Mouse (Mus musculus) stomach, embryonic 14.5 days (tissue): Measurements from ENCODE around the gene Arpc5. TPM values are rescaled to one million over a fixed set of nuclear protein-coding genes. Genes with fewer than 3 reads are reported as not detected.

ENCODE experiments used
- ATAC-seq: fragments of 200-750 bp; cut with Nextera tagmentation; 2 replicates; pipeline ENCODE4 v1.8.0; 2017; ENCODE audit warnings: low read depth, moderate TSS enrichment; ENCODE audit not compliant: insufficient number of reproducible peaks, insufficient read depth, low FRiP score
- H3K27ac ChIP-seq: fragments of 300-500 bp; sonication (generic); 2 replicates; pipeline ENCODE4 v1.5.1; 2014; ENCODE audit warnings: mild to moderate bottlenecking, low read length, moderate library complexity, mixed read lengths
- H3K27me3 ChIP-seq: fragments of 300-500 bp; sonication (generic); 2 replicates; pipeline ENCODE4 v1.6.1; 2014; ENCODE audit warnings: low read length, control low read depth, mixed read lengths; ENCODE audit not compliant: control insufficient read depth, insufficient read depth
- H3K36me3 ChIP-seq: fragments of 300-500 bp; sonication (generic); 2 replicates; pipeline ENCODE4 v1.6.1; 2014; ENCODE audit warnings: mild to moderate bottlenecking, control low read depth, low read length, moderate library complexity, mixed read lengths; ENCODE audit not compliant: control insufficient read depth, insufficient read depth
- H3K4me1 ChIP-seq: fragments of 300-500 bp; sonication (generic); 2 replicates; pipeline ENCODE4 v1.6.1; 2014; ENCODE audit warnings: low read length, control low read depth, mixed read lengths; ENCODE audit not compliant: control insufficient read depth, insufficient read depth
- H3K4me2 ChIP-seq: fragments of 300-500 bp; sonication (generic); replicated peaks from 2 replicates; pipeline ENCODE4 v1.6.1; 2014; ENCODE audit warnings: low read depth, low read length, control low read depth
- H3K4me3 ChIP-seq: fragments of 300-500 bp; sonication (generic); 2 replicates; pipeline ENCODE4 v1.5.1; 2014; ENCODE audit warnings: low read depth, low read length, control low read depth
- H3K9ac ChIP-seq: fragments of 300-500 bp; sonication (generic); replicated peaks from 2 replicates; pipeline ENCODE4 v1.6.1; 2014; ENCODE audit warnings: low read depth, mild to moderate bottlenecking, control low read depth, low read length, moderate library complexity, mixed read lengths
- H3K9me3 ChIP-seq: fragments of 300-500 bp; sonication (generic); 2 replicates; pipeline ENCODE4 v1.6.1; 2016; ENCODE audit warnings: low read depth, low read length, control low read depth; ENCODE audit not compliant: control insufficient read depth
- WGBS: fragments of 180-500 bp; shearing (Covaris S2); extraction: QIAGEN DNeasy Blood & Tissue Kit; methylation state at CpG from one replicate; pipeline ENCODE4 v1.1.7; 2014; 5-methylcytosine and 5-hydroxymethylcytosine counted together
- polyA plus RNA-seq: library from polyadenylated mRNA; unstranded; fragments of >200 nt; fragmentation: Nextera tagmentation; extraction: Ambion mirVana; gene quantifications from 2 replicates; pipeline ENCODE4 v1.2.1, GENCODE M21; 2014

Arpc5 gene
- polyA plus RNA-seq, 1 experiment from 2014 or later, result 340 TPM

DNA sequence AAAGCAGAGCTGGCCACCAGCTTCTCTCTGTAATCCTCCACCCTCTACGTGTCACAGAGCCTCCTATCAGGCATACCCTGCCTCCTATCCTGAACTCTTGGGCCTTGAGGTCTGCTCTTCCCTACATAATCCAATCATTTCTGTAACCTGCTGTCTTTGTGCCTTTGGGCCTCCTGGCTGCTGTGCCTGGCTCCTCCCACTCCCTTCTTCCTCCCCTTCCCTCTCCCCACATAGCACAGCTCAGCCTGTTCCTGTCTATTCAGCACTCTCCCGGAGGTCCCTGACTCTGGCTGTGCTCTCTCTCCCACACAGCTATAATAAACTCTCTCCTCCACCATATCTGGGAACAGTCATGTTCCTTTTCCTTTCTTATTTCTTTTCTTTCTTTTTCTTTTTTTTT, 33.6 kb downstream of the Arpc5 start, which contains the start of gene Ncf2:
Gene Ncf2 (plus strand): TSS at position 298 of the 400 bp plus-strand sequence.
- no peaks in the 10 kb centered on the region for H3K27me3 ChIP-seq
- H3K36me3 ChIP-seq, result no peaks in the 10 kb centered on the region
- peak; percentile 83 for ATAC-seq
- H3K9me3 ChIP-seq, result no peaks in the 10 kb centered on the region
- WGBS, result 9% methylated on average over 2 of the region's 2 CpGs
- no peak within 1 kb of the TSS for H3K4me3 ChIP-seq
- no peak within 1 kb of the TSS for H3K4me2 ChIP-seq
- peaks cover 4% of the 10 kb centered on the region; the same call in 1 of the 2 replicates for H3K4me1 ChIP-seq
- H3K9ac ChIP-seq, result no peak within 1 kb of the TSS
- H3K27ac ChIP-seq, result peak within 1 kb of the TSS; percentile 21; the same call in 1 of the 2 replicates

DNA sequence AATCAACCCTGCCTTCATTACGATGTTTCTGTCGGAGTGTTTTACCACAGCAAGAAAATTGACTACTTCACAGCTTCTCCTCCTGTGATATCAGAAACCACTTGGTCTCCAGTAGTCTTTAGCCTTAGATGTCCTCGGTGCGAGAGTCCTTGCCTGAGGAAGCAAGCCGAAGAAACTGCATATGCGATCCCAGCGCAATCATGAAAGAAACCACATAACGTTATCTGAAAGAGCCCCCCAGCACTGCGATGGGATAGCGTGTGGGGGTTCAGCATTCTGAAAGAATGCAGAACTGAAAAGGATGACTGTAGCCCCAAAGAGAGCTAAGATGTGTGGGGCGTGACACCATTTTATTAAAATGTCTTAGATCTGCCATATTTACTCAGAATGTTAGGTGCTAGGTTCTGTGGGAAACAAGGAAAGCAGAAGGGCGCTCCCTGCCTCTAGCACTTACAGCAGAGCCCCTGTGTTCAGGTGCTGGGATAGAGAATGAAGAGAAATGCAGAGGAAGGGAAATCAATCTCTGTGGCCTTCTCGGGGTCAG, 34.4 kb downstream of the Arpc5 start:
- Histone ChIP-seq H3K9ac (no peak overlapping the region), H3K9me3 (no peaks in the 10 kb centered on the region), H3K27ac (peak overlapping the region; percentile 21; the same call in 1 of the 2 replicates), H3K4me3 (no peak overlapping the region), H3K36me3 (no peaks in the 10 kb centered on the region), H3K4me2 (no peak overlapping the region), H3K27me3 (no peaks in the 10 kb centered on the region), H3K4me1 (peaks cover 4% of the 10 kb centered on the region; the same call in 1 of the 2 replicates)
- WGBS, result 80% methylated on average over 13 of the region's 13 CpGs
- ATAC-seq, result no peak

DNA sequence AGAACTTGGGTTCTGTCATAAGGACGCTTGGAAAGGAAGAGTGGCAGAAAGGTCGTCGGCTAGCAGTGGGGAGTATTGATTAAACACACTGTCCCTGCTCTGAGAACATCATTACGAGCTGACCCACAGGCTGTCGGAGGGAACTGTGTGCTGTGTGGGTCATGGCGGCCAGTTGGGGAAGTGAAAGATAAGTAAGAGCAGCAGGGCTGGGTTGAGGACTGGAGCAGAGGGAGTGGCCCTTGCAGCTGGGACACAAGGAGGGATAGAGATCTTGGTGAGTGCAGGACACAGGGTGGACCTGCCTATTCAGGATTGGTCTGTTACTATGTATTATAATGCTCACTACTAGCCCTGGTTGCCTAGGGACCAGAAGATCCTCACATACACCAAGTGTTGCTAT, 38.6 kb downstream of the Arpc5 start:
- no peak overlapping the region for H3K4me3 ChIP-seq
- no peak overlapping the region for H3K4me2 ChIP-seq
- ATAC-seq, result no peak
- peaks cover 4% of the 10 kb centered on the region; the same call in 1 of the 2 replicates for H3K4me1 ChIP-seq
- whole genome bisulfite sequencing, result 70% methylated on average over 6 of the region's 6 CpGs
- H3K9ac ChIP-seq, result no peak overlapping the region
- H3K9me3 ChIP-seq, result no peaks in the 10 kb centered on the region
- H3K36me3 ChIP-seq, result no peaks in the 10 kb centered on the region
- no peaks in the 10 kb centered on the region for H3K27me3 ChIP-seq
- no peak overlapping the region for H3K27ac ChIP-seq

DNA sequence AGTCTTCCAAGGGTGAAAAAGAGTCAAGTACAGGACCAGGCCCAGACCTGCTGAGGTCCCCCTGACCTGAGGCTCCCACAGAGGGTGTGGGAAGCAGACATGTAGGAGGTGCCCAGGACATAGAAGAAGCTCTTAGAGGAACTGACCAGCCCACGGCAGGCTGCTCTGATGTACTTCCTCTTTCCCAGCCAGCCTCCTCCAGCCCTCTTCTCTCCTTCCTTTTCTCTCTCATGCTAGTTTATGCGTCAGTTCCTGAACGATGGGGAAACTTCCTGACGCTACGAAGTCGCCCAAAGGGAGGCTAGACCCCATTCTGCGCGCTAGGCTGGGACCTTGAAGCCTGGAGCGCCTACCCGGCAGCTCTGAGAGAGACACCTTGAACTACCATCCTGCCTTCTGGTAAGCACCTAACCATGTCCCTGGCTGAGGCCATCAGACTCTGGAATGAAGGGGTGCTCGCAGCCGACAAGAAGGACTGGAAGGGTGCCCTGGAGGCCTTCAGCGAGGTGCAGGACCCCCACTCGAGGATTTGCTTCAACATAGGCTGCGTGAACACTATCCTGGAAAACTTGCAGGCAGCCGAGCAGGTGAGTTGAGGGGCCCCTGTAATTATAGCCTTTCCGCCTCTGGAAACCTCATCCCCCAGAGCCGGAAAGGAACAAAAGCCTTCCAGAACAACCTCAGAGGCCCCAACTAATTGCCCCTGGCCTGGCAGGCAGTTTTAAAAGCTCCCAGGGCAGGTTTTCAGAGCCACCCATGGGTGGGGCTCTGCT, 41.5 kb downstream of the Arpc5 start:
- Histone ChIP-seq H3K27ac (no peak overlapping the region), H3K4me2 (no peak overlapping the region), H3K36me3 (no peaks in the 10 kb centered on the region), H3K9me3 (no peaks in the 10 kb centered on the region), H3K27me3 (no peaks in the 10 kb centered on the region), H3K4me3 (no peak overlapping the region), H3K4me1 (no peaks in the 10 kb centered on the region), H3K9ac (no peak overlapping the region)
- 65% methylated on average over 18 of the region's 18 CpGs for WGBS
- ATAC-seq, result no peak

DNA sequence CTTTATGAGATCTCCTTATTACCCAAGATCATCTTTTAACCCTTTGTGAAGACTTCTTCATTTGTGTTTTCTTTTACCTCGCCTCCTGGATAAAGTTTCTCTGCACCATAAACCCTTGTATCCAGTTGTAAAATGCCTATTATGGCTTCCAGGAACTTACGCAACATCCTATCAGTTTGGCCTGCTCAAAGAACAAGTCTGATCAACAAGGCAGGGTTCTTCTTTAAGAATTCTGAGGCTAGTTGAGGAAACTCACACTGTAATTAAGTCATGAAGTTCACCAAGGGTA, 42.0 kb downstream of the Arpc5 start:
- no peaks in the 10 kb centered on the region for H3K27me3 ChIP-seq
- H3K27ac ChIP-seq, result no peak overlapping the region
- 82% methylated on average over 2 of the region's 2 CpGs for whole genome bisulfite sequencing

DNA sequence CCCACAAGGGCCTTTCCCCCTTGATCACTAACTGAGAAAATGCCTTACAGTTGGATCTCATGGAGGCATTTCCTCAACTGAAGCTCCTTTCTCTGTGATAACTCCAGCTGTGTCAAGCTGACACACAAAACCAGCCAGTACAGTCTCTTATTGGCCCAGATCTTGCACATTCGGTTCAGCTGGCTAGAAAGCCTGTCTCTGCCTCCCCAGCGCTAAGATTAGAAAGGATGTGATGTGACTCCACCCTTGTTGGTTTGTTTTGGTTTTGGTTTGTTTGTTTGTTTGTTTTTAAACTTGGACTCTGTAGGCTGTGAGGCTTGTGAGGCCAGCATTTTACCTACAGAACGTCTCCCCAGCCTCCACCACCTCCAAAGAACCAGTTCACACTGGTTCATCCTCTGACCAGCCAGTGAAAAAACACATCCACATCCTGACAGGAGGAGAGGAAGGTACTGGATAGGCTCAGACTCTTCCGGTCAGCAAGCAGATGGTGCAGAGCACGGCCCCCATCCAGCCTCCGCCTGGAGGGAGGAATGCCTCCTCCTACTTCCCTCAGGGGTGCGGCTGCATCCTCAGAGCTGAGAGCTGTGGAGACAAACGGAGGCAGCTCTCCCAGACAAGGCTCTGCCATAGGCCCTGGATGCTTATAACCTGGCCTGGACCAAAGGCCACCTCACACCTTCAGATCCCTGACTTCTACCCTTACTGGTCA, 43.4 kb downstream of the Arpc5 start:
- Histone ChIP-seq H3K27ac (no peak overlapping the region), H3K36me3 (no peaks in the 10 kb centered on the region)

More for the DNA sequence above, 42.0 kb downstream of the Arpc5 start:
- ATAC-seq, result no peak
- no peaks in the 10 kb centered on the region for H3K4me1 ChIP-seq
- H3K36me3 ChIP-seq, result no peaks in the 10 kb centered on the region
- no peak overlapping the region for H3K9ac ChIP-seq
- no peak overlapping the region for H3K4me3 ChIP-seq
- no peaks in the 10 kb centered on the region for H3K9me3 ChIP-seq
- H3K4me2 ChIP-seq, result no peak overlapping the region

DNA sequence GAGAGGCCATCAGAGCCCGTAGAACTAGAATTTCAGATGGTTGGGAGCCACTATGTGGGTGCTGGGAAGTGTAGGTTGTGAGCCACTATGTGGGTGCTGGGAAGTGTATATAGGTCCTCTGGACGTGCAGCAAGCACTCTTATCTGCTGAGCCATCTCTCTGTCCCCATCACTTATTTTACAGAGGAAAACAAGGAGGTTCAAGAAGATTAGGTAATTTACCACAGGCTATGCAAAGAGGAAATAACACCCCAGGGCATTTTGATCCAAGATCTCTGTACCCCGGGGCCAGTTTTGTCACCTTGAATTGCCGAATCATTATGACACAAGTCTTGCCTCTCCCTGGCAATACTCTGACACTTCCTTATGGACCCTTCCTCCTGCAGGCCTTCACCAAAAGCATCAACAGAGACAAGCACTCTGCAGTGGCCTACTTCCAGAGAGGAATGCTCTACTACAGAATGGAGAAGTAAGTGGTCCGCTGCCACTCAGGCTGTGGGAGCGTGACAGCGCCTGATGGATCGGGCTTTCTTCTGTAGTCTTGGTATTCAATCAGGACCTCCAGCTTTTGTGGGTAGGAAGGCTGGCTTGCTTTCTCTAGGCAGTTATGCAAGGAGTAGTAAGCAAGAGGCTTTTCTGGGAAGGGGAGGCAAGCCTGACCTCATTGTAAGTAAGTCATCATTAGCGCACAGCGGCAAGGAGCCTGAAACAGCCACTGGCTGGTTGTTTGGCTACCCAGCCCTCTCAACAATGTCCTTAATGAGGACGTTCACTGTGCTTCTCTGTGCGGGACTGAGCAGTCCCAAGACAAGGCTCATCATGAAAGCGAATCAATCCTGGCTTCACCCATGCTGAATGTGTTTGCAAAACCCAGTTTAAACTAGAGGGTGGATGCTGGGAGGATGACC, 44.4 kb downstream of the Arpc5 start:
- Histone ChIP-seq H3K27ac (no peak overlapping the region), H3K4me1 (peaks cover 8% of the 10 kb centered on the region; the same call in 1 of the 2 replicates), H3K4me3 (no peak overlapping the region), H3K27me3 (no peaks in the 10 kb centered on the region), H3K9ac (no peak overlapping the region), H3K4me2 (no peak overlapping the region), H3K36me3 (no peaks in the 10 kb centered on the region), H3K9me3 (no peaks in the 10 kb centered on the region)
- ATAC-seq, result no peak
- 77% methylated on average over 13 of the region's 13 CpGs for WGBS

More for the DNA sequence above, 43.4 kb downstream of the Arpc5 start:
- peak; percentile 82; the same call in 1 of the 2 replicates for ATAC-seq
- Histone ChIP-seq H3K4me3 (no peak overlapping the region), H3K4me2 (no peak overlapping the region), H3K9ac (no peak overlapping the region), H3K27me3 (no peaks in the 10 kb centered on the region), H3K4me1 (no peaks in the 10 kb centered on the region), H3K9me3 (no peaks in the 10 kb centered on the region)
- WGBS, result 33% methylated on average over 8 of the region's 8 CpGs

DNA sequence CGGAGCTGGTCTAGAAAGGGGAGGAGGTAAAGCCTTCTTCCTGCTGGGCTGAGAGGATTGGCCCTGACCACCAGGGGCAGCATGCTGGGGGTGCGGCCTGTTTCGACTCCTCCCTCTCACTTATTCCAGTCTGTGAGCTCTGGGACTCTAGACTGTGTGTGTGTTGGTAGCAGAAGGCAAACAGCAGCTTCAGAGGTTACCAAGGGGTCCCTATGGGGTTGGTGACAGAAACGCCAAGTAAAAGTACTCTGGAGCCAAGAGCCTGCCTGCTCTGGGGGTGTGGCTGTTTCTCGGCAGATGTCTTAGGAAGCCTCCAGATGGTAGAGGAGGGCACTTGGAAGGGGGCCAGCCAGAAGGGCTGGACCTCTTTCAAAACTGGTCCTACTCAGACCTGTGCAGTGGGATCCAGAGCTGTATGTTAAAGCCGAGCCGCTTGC, 48.9 kb downstream of the Arpc5 start:
- Histone ChIP-seq H3K9ac (no peak overlapping the region), H3K36me3 (no peaks in the 10 kb centered on the region), H3K4me1 (peaks cover 12% of the 10 kb centered on the region; the same call in 1 of the 2 replicates), H3K27ac (no peak overlapping the region), H3K9me3 (no peaks in the 10 kb centered on the region), H3K4me3 (no peak overlapping the region), H3K27me3 (no peaks in the 10 kb centered on the region), H3K4me2 (no peak overlapping the region; the same call in 1 of the 2 replicates)
- WGBS, result 26% methylated on average over 7 of the region's 7 CpGs
- ATAC-seq, result peak; percentile 81
